Mouse (Mus musculus) E14TG2a.4 (cell line): ENCODE measurements at regions not wholly inside any gene's neighbourhood (a gene's known extent, or its start where the extent isn't known, plus 50 kb on each side); places are given as distances from the start of the nearest gene placed in this dataset.

ENCODE experiments used
- H3K27me3 ChIP-seq: 2 replicates; pipeline ENCODE4 v1.6.1; 2014; ENCODE audit warnings: low read length, control low read depth; ENCODE audit not compliant: insufficient read depth
- H3K36me3 ChIP-seq: 2 replicates; pipeline ENCODE4 v1.6.1; 2014; ENCODE audit warnings: low read length, control low read depth; ENCODE audit not compliant: insufficient read depth
- H3K4me1 ChIP-seq: replicated peaks from 2 replicates; pipeline ENCODE4 v1.6.1; 2014; ENCODE audit warnings: low read depth, low read length, control low read depth
- H3K4me3 ChIP-seq: replicated peaks from 2 replicates; pipeline ENCODE4 v1.5.1; 2014; ENCODE audit warnings: mild to moderate bottlenecking, low read length
- H3K9me3 ChIP-seq: 2 replicates; pipeline ENCODE4 v1.6.1; 2014; ENCODE audit warnings: low read length, control low read depth
- CTCF ChIP-seq: conservative IDR thresholded peaks from 2 replicates; pipeline ENCODE4 v1.5.1; 2014; ENCODE audit warnings: low read length
- NANOG ChIP-seq: IDR thresholded peaks from 2 replicates; pipeline ENCODE4 v1.6.1; 2014; ENCODE audit warnings: borderline replicate concordance, low read length, mixed read lengths
- POU5F1 ChIP-seq: IDR thresholded peaks from 2 replicates; pipeline ENCODE4 v1.6.1; 2014; ENCODE audit warnings: low read length, borderline replicate concordance

- Histone ChIP-seq H3K9me3 (no peaks in the 10 kb centered on the region), H3K36me3 (no peaks in the 10 kb centered on the region), H3K4me1 (no peaks in the 10 kb centered on the region), H3K4me3 (no peak overlapping the region), H3K27me3 (no peaks in the 10 kb centered on the region)
- TF ChIP-seq POU5F1 = no peak
- TF ChIP-seq NANOG = no peak
- no peak for TF ChIP-seq CTCF
These were observed 401.3 kb downstream of the Plcl1 start for GRCm38 (mm10) chr1:55807028-55807427.

GRCm38 (mm10) chr1:55808724-55809519 is 403.2 kb downstream of the Plcl1 start:
- Histone ChIP-seq H3K27me3 (no peaks in the 10 kb centered on the region), H3K4me1 (no peaks in the 10 kb centered on the region), H3K36me3 (no peaks in the 10 kb centered on the region), H3K9me3 (no peaks in the 10 kb centered on the region), H3K4me3 (no peak overlapping the region)
- TF ChIP-seq CTCF (no peak), NANOG (no peak), POU5F1 (no peak)

- no peak for TF ChIP-seq NANOG
- TF ChIP-seq POU5F1 = no peak
- no peak for TF ChIP-seq CTCF
- Histone ChIP-seq H3K4me1 (no peaks in the 10 kb centered on the region), H3K9me3 (no peaks in the 10 kb centered on the region), H3K27me3 (no peaks in the 10 kb centered on the region), H3K36me3 (no peaks in the 10 kb centered on the region), H3K4me3 (no peak overlapping the region)
These were observed 406.8 kb downstream of the Plcl1 start for GRCm38 (mm10) chr1:55812486-55812885.

- H3K9me3 ChIP-seq = no peaks in the 10 kb centered on the region
These were observed 415.3 kb downstream of the Plcl1 start for GRCm38 (mm10) chr1:55820866-55821500.

GRCm38 (mm10) chr1:55822599-55822998 is 416.9 kb downstream of the Plcl1 start:
- Histone ChIP-seq H3K9me3 (no peaks in the 10 kb centered on the region), H3K4me1 (no peaks in the 10 kb centered on the region), H3K27me3 (no peaks in the 10 kb centered on the region), H3K4me3 (no peak overlapping the region), H3K36me3 (no peaks in the 10 kb centered on the region)
- TF ChIP-seq CTCF (no peak), POU5F1 (no peak), NANOG (no peak)

More at GRCm38 (mm10) chr1:55820866-55821500, 415.3 kb downstream of the Plcl1 start:
- Histone ChIP-seq H3K4me3 (no peak overlapping the region), H3K4me1 (no peaks in the 10 kb centered on the region), H3K27me3 (no peaks in the 10 kb centered on the region), H3K36me3 (no peaks in the 10 kb centered on the region)
- no peak for TF ChIP-seq POU5F1
- TF ChIP-seq CTCF = no peak
- no peak for TF ChIP-seq NANOG

GRCm38 (mm10) chr1:55827191-55827590 is 421.5 kb downstream of the Plcl1 start:
- Histone ChIP-seq H3K9me3 (no peaks in the 10 kb centered on the region), H3K27me3 (peaks cover 2% of the 10 kb centered on the region; the same call in 1 of the 2 replicates), H3K36me3 (no peaks in the 10 kb centered on the region), H3K4me1 (no peaks in the 10 kb centered on the region), H3K4me3 (no peak overlapping the region)
- TF ChIP-seq CTCF = no peak
- TF ChIP-seq NANOG = no peak
- TF ChIP-seq POU5F1 = no peak

GRCm38 (mm10) chr1:55835281-55835680 is 429.6 kb downstream of the Plcl1 start:
- no peaks in the 10 kb centered on the region for H3K4me1 ChIP-seq
- no peaks in the 10 kb centered on the region for H3K9me3 ChIP-seq
- no peak for TF ChIP-seq NANOG
- no peak for TF ChIP-seq POU5F1
- no peak for TF ChIP-seq CTCF
- no peaks in the 10 kb centered on the region for H3K36me3 ChIP-seq
- peaks cover 2% of the 10 kb centered on the region; the same call in 1 of the 2 replicates for H3K27me3 ChIP-seq
- no peak overlapping the region for H3K4me3 ChIP-seq

- Histone ChIP-seq H3K27me3 (no peaks in the 10 kb centered on the region), H3K36me3 (no peaks in the 10 kb centered on the region), H3K4me3 (no peak overlapping the region), H3K9me3 (no peaks in the 10 kb centered on the region), H3K4me1 (no peaks in the 10 kb centered on the region)
- TF ChIP-seq POU5F1 (no peak), CTCF (no peak), NANOG (no peak)
These were observed 431.0 kb downstream of the Plcl1 start for GRCm38 (mm10) chr1:55836750-55837149.

- no peaks in the 10 kb centered on the region for H3K27me3 ChIP-seq
- no peaks in the 10 kb centered on the region for H3K4me1 ChIP-seq
- no peaks in the 10 kb centered on the region for H3K36me3 ChIP-seq
- no peak overlapping the region for H3K4me3 ChIP-seq
- H3K9me3 ChIP-seq = no peaks in the 10 kb centered on the region
- TF ChIP-seq NANOG (no peak), POU5F1 (no peak), CTCF (no peak)
These were observed 431.6 kb downstream of the Plcl1 start for GRCm38 (mm10) chr1:55837366-55837765.
